Mouse (Mus musculus) thymus, adult 2 months (tissue): ENCODE results near the gene Nubp1. TPM values are rescaled to one million over a fixed set of nuclear protein-coding genes. Genes with fewer than 3 reads are reported as not detected.

Experiments
- DNase-seq: peaks from one replicate; pipeline ENCODE4 v3.0.0; 2021
- H3K27ac ChIP-seq: fragments of 200-500 bp; 2 replicates; pipeline ENCODE4 v1.5.1; 2012; ENCODE audit warnings: low read length, control low read depth; ENCODE audit not compliant: control insufficient read depth, insufficient read depth
- H3K27me3 ChIP-seq: fragments of 200-500 bp; 2 replicates; pipeline ENCODE4 v1.6.1; 2012; ENCODE audit warnings: mild to moderate bottlenecking, low read length, moderate library complexity, mixed read lengths; ENCODE audit not compliant: control insufficient read depth, insufficient read depth
- H3K36me3 ChIP-seq: fragments of 200-500 bp; 2 replicates; pipeline ENCODE4 v1.6.1; 2012; ENCODE audit warnings: mild to moderate bottlenecking, low read length, moderate library complexity; ENCODE audit not compliant: control insufficient read depth, insufficient read depth
- H3K4me1 ChIP-seq: fragments of 200-500 bp; replicated peaks from 2 replicates; pipeline ENCODE4 v1.6.1; 2012; ENCODE audit warnings: low read length; ENCODE audit not compliant: control insufficient read depth, insufficient read depth
- H3K4me3 ChIP-seq: fragments of 200-500 bp; 2 replicates; pipeline ENCODE4 v1.5.1; 2012; ENCODE audit warnings: mild to moderate bottlenecking, low read length, control low read depth, moderate library complexity; ENCODE audit not compliant: control insufficient read depth, insufficient read depth
- CTCF ChIP-seq: fragments of 200-500 bp; IDR thresholded peaks from 2 replicates; pipeline ENCODE4 v1.5.1; 2012; ENCODE audit warnings: mild to moderate bottlenecking, control low read depth, low read length, moderate library complexity, borderline replicate concordance; ENCODE audit not compliant: control insufficient read depth, poor library complexity, insufficient read depth; ENCODE audit errors: extremely low read depth
- POLR2A ChIP-seq: fragments of 200-500 bp; IDR thresholded peaks from 2 replicates; pipeline ENCODE4 v1.6.1; 2012; ENCODE audit warnings: mild to moderate bottlenecking, low read length, control low read depth, moderate library complexity; ENCODE audit not compliant: control insufficient read depth, poor library complexity, insufficient read depth; ENCODE audit errors: extremely low read depth
- WGBS: fragments of 180-500 bp; shearing (Covaris S2); methylation state at CpG from one replicate; pipeline ENCODE4 v1.1.7; 2018; 5-methylcytosine and 5-hydroxymethylcytosine counted together
- polyA plus RNA-seq: library from polyadenylated mRNA; depleted of rRNA; stranded (reverse); fragments of >200 nt; gene quantifications from 2 replicates; pipeline ENCODE4 v1.2.3, GENCODE M21; 2012

The Nubp1 gene
- polyA plus RNA-seq, 1 experiment, result 67.4 TPM

- H3K27ac ChIP-seq, result no peak overlapping the region
- DNase-seq, result no peak
- whole genome bisulfite sequencing, result 97% methylated on average over 4 of the region's 4 CpGs
- H3K4me3 ChIP-seq, result no peak overlapping the region
- H3K4me1 ChIP-seq, result no peaks in the 10 kb centered on the region
- H3K27me3 ChIP-seq, result no peaks in the 10 kb centered on the region
- H3K36me3 ChIP-seq, result no peaks in the 10 kb centered on the region
- TF ChIP-seq CTCF (no peak), POLR2A (no peak)
Measured at GRCm38 (mm10) chr16:10372372-10372771, 39.4 kb upstream of the Nubp1 start.

- Histone ChIP-seq H3K4me1 (no peaks in the 10 kb centered on the region), H3K4me3 (no peak overlapping the region), H3K27me3 (no peaks in the 10 kb centered on the region), H3K36me3 (no peaks in the 10 kb centered on the region), H3K27ac (no peak overlapping the region)
- 73% methylated on average over 13 of the region's 13 CpGs for WGBS
- no peak for DNase-seq
- TF ChIP-seq POLR2A (no peak), CTCF (no peak)
Measured at GRCm38 (mm10) chr16:10374254-10375011, 37.3 kb upstream of the Nubp1 start.

GRCm38 (mm10) chr16:10377286-10377685 is 34.5 kb upstream of the Nubp1 start:
- 57% methylated on average over 1 of the region's 1 CpGs for WGBS
- H3K4me1 ChIP-seq, result no peaks in the 10 kb centered on the region
- H3K27me3 ChIP-seq, result no peaks in the 10 kb centered on the region

GRCm38 (mm10) chr16:10379531-10379930 is 32.2 kb upstream of the Nubp1 start:
- Histone ChIP-seq H3K4me1 (peaks cover 3% of the 10 kb centered on the region), H3K4me3 (no peak overlapping the region), H3K36me3 (no peaks in the 10 kb centered on the region), H3K27me3 (no peaks in the 10 kb centered on the region), H3K27ac (no peak overlapping the region)
- WGBS, result 83% methylated on average over 2 of the region's 2 CpGs
- TF ChIP-seq CTCF, result no peak
- no peak for TF ChIP-seq POLR2A
- DNase-seq, result no peak

More at GRCm38 (mm10) chr16:10377286-10377685, 34.5 kb upstream of the Nubp1 start:
- DNase-seq, result no peak
- Histone ChIP-seq H3K27ac (no peak overlapping the region), H3K36me3 (no peaks in the 10 kb centered on the region), H3K4me3 (no peak overlapping the region)
- TF ChIP-seq POLR2A (no peak), CTCF (no peak)

GRCm38 (mm10) chr16:10384060-10384497 is 27.7 kb upstream of the Nubp1 start:
- DNase-seq, result peak; percentile 43
- TF ChIP-seq CTCF, result no peak
- TF ChIP-seq POLR2A, result no peak
- peaks cover 7% of the 10 kb centered on the region for H3K4me1 ChIP-seq
- peak overlapping the region; percentile 78 for H3K27ac ChIP-seq
- 35% methylated on average over 8 of the region's 8 CpGs for WGBS
- peak overlapping the region; percentile 55 for H3K4me3 ChIP-seq
- no peaks in the 10 kb centered on the region for H3K36me3 ChIP-seq
- no peaks in the 10 kb centered on the region for H3K27me3 ChIP-seq

- H3K27ac ChIP-seq, result no peak overlapping the region; the same call in 1 of the 2 replicates
- no peak for TF ChIP-seq CTCF
- TF ChIP-seq POLR2A, result no peak
- DNase-seq, result no peak
- H3K4me3 ChIP-seq, result no peak overlapping the region
- no peaks in the 10 kb centered on the region for H3K27me3 ChIP-seq
- H3K4me1 ChIP-seq, result peaks cover 7% of the 10 kb centered on the region
- 68% methylated on average over 3 of the region's 3 CpGs for WGBS
- no peaks in the 10 kb centered on the region for H3K36me3 ChIP-seq
Measured at GRCm38 (mm10) chr16:10384544-10384943, 27.2 kb upstream of the Nubp1 start.
